Mouse (Mus musculus) CD4-positive, CD25-positive, alpha-beta regulatory T cell, adult 4 months (primary cell): ENCODE results near the gene Msi2. TPM values are rescaled to one million over a fixed set of nuclear protein-coding genes. Genes with fewer than 3 reads are reported as not detected.

Source experiments
- ATAC-seq: one replicate; pipeline ENCODE4 v1.8.0; 2017
- polyA plus RNA-seq, 2 experiments: library from polyadenylated mRNA; unstranded; fragments of 100-300 nt; shearing (Covaris generic); gene quantifications; one replicate each; pipeline ENCODE4 v1.2.1; 2017

The Msi2 gene
- polyA plus RNA-seq, 2 experiments from 2014 or later: 23.8 to 31.3 TPM

GRCm38 (mm10) chr11:88395076-88395990 is 323.0 kb downstream of the Msi2 start:
- ATAC-seq: no peak

DNA sequence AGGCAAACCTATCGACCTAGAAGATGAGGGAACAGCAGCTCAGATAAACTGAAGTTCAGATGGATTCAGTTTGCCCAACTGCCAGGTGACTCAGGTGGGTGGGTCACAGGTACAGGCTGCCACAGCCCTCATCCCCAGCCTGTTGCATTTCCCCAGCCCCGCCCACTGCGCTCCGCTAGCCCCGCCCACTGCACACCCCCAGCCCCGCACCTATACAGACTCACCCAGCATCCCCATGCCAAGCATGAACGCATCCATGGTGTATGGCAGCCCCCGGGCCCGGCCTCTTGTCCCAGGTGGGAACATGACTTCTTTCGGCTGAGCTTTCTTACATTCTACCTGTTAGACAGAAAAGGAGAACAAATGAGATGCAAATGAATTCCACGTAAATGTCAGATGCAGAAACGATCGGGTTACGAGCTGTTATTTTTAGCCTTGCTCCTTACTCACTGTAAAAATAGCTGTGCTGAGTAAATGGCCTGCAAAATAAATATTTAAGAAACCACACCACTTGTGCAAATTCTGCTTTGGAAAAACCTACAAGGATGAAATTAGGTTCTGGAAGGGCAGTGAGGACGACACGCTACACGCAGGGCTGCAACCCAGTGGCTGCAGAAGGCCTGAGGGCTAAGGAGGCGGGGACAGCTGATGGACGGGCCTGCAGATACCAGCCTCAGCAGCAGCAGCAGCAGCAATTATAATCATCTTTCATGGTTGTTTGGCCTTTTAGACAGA is 323.8 kb downstream of the Msi2 start:
- no peak for ATAC-seq

DNA sequence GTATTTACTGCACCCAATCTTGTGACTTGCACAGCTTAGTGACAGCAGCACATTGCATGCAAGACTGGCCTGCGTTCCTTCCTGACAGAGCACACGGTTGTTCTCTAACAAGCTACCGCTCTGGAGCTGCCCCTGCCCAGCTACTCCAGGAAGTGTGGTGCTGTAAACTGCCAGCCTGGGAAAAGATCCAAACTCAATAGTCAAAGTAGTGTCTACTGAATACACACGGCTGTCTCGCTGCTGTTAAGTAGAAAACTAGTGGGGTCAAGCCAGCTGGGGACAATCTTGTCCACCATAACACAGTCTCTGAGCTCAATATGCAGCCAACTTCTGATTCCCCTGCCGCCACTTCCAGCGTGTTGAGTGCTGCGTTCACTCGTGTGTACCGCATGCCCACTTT is 325.6 kb downstream of the Msi2 start:
- no peak for ATAC-seq

- ATAC-seq: no peak
Measured at GRCm38 (mm10) chr11:88391181-88391814, 327.0 kb downstream of the Msi2 start.

DNA sequence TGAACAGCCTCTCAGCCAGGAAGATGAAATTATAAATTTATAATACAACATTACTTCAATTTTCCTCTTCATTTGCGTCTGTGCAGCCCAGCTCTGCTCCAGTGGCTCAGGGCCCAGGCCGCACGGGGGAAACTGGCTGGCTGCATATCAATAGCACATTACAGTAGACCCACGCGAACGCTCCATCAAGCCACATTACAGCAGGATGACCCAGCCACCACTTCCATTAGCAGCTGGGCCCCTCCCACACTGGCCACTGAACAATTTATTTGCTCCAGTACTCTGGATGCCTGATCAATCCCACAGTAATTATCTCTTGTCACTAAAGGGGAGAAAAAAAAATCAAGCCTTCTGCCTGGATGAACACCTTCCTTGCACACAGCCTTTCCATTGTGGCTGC is 328.8 kb downstream of the Msi2 start:
- no peak for ATAC-seq

- no peak for ATAC-seq
Measured at GRCm38 (mm10) chr11:88386916-88387315, 331.4 kb downstream of the Msi2 start.

GRCm38 (mm10) chr11:88382449-88382848 is 335.9 kb downstream of the Msi2 start:
- no peak for ATAC-seq

DNA sequence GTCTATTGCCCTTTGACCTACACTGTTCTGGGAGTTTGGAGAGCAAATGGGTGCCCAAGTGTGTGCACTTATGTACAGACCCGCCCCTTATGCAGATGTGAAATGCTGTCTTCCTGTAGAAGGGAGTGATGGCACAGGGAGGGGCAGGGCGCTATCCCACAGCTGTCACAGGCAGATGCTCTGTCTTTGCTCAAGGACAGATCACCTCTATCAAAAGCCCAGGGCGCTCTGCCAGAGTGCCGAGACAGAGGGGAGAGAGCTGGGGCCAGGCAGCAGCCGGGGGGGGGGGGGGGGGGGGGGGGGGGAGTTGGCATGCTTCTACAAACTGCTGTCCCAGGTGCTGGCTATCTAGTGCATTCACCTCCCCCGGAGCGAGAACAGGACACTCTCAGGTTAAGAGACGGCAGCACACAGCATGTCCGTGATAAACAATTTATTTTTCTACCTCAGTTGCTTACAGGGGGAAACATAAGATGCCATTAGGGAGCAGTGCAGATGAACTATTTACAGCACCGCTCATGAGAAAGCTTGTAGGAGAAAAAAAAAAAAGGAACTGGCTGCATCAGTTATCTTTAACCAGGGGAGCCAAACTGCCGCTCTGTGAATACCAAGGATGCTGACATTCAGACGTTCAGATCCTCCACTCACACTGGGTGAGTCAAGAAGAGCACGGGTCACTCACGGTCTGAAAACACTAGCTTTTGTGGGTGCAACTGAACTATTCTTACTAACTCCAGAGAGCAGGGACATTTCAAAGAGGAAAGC is 337.0 kb downstream of the Msi2 start:
- ATAC-seq: no peak

- no peak for ATAC-seq
Measured at GRCm38 (mm10) chr11:88379635-88380034, 338.7 kb downstream of the Msi2 start.

- ATAC-seq: no peak
Measured at GRCm38 (mm10) chr11:88378686-88379339, 339.5 kb downstream of the Msi2 start.

- no peak for ATAC-seq
Measured at GRCm38 (mm10) chr11:88372589-88372988, 345.7 kb downstream of the Msi2 start.

- ATAC-seq: no peak
Measured at GRCm38 (mm10) chr11:88369898-88370297, 348.4 kb downstream of the Msi2 start.

DNA sequence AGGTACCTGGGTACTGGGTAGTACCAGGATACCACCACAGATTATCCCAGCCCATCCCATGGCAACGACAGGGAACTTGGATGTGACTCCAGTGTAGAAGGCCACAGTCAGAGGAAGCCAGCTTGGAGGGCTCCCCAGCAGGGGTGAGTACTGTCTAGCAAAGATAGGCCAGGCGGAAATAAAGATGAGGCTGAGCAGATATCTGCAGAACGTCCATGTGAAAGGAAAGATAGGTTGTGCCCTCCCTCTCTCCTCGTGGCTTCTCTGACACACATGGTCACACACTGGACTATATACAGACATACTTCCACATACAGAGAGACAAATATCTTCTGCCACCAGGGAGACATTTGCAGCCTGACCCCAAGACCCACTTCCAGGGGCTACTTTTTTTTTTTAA is 350.8 kb downstream of the Msi2 start:
- no peak for ATAC-seq

DNA sequence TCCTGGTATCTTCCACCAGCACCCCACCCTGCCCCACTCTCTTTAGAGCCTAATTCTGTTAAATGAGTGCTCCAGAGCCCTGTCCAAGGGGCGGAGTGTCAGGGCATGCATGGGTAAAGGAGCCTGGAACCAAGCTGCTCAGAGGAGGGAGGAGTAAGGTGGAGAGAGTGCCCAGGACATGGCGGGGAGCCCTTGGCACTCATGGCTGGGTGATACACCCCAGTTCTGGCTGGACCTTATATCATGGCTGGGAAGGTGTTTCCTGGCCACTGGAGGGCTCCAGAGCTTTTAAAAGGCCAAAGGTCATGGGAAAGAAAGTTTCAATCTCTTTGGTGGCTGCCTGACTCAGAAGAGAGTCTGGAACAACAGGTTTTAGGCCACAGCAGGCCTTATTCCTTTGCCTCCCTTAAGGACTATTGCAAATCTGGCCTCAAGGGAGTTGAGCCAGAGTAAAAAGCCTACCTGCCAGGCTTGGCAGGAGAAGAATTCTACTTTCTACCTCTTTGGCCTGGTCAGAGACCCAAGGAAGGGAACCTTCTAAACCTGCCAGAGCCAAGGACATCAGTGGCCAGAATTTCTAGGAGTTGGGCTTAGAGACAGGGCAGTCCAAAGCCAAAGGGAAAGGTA is 352.3 kb downstream of the Msi2 start:
- no peak for ATAC-seq

- ATAC-seq: no peak
Measured at GRCm38 (mm10) chr11:88364231-88364630, 354.1 kb downstream of the Msi2 start.

DNA sequence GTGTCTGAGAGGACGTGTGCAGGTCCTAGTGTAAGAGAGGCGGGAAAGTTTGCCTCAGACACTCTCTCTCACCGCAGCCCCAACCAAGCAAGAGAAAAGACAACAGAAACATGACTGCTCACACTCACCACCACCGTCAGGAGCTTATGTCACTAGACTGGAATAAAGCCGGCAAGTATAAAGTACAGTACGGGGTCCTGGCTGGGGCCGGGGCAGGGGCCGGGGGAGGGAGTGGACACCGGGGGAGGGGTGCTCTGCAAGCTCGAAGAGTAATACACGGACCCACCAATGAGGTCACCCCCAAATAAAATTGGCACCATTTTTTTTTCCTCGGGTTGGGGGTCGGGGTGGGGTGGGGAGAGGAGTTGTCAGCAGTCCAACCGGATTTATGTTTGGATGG is 354.8 kb downstream of the Msi2 start:
- no peak for ATAC-seq

DNA sequence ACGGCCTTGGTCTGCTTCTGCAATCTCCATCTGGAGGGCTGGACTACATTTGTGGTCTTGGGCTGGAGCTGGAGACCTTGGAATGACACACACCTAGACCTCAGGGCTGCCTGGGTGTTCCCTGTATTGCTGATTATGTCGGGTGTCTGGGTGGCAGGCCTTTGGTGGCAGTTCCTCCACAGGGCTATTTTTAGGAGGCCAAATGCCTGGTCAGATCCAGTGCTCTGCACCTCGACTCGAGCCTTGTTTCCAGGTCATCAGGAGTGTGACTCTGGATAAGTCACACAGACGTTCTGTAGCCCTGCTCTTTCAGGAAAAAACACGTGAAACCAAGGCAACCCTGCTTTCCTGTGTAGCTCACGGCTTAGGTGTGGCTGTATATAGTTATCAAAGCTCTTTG is 358.6 kb downstream of the Msi2 start:
- no peak for ATAC-seq

GRCm38 (mm10) chr11:88357325-88357724 is 361.0 kb downstream of the Msi2 start:
- ATAC-seq: no peak

DNA sequence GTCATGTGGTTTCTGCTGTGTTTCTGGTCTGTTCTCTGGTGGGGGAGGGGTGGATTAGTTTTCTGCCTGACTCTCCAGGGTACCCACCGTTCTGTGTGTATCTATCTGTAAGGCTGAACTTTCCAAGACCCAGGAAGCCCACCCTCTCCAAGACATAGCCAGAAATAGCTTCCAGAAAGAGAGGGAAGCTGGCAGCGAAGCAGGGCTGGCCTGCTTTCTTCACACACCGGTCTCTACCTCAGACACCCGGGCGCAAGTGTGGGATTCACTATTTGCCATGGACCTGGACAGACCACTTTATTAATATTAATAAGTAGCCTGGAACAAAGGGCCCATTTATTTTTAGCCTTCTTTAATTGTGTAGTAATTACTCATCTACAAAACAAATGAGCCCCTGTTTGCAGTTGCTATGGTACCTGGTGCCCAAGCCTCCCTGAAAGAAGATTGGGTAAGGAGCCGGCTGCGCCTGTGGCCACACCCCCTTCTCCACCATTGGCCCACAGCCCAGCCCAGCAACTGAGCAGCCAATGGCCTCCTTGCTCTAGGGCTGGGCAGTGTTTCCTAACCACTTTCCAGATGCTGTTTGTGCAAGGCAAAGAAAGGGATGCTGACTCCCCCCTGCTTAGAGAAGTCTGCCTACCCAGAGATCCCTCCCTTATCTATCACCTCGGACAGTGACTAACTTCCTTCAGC is 361.6 kb downstream of the Msi2 start:
- ATAC-seq: no peak

- no peak for ATAC-seq
Measured at GRCm38 (mm10) chr11:88356016-88356415, 362.3 kb downstream of the Msi2 start.

DNA sequence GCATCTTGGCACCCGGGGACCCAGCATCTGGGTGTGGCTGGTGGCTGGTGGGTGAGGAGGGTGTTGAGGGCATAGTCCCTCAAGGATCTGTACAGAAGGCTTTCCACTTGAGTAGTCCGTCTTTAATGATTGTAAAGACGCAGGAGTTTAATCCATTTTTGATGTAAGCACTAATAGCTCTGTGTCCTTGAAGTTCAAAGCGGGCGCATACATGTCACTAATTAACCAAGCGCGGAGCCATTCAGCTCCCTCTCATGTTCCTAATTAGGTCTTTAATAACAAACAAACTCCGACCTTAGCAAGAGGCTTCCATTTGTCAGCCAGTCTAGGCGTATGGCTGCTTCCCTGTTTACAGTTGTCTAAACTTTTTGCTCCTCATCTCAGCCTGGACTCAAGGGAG is 363.5 kb downstream of the Msi2 start:
- no peak for ATAC-seq
